Mouse (Mus musculus): Measurements from ENCODE around the gene Actn4. TPM values are rescaled to one million over a fixed set of nuclear protein-coding genes. Genes with fewer than 3 reads are reported as not detected.
A peak's percentile ranks its signal among the peaks of the same experiment; 100 is the strongest.

Actn4 gene
- 216 and 227 TPM in 2 replicates for polyA plus RNA-seq (2015; fragmentation: Nextera tagmentation; extraction: Ambion mirVana)

DNA sequence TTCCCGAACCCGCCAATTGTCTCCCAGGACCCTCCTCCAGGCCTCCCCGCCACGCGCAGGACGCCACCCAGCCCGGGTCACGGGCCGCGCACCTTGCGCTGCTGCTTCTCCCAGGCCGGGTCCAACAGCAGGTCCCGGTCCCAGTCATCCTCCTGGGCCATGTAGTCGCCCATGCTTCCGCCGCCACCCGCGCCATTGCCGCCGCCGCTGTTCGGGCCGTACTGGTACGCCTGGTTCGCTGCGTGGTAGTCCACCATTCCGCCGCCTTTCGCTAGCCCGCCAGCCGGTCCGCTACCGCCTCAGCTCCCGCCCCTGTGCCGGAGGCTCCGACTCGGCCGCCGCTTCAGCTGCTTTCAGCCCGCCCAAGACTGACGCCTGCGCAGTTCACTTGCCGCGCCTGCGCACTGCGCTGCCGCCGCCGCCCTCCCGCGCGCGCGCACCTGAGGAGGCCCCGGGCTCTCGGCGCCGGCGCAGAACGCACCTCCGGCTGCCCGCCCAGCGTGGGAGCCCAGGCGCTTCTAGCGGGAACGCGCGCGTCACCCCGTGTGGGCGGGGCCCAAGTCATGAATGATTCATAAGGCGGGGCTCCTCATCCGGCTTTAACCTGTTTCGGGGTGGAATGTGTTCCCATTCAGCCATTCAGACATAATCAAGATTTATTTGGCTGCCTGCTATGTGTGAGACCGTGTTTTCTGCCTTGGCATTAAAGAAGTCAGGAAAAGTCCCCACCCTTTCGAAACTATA is at the start of gene Actn4:
TSS of gene Actn4 (minus strand) at position 414 of the 744 bp plus-strand sequence.
- no peaks in the 10 kb centered on the region for H3K9me3 ChIP-seq (ENCODE audit: control insufficient read depth, low read length)
- TF ChIP-seq CTCF (IDR thresholded peaks at IDR 0.05; ENCODE audit: low read depth) = no peak
- TF ChIP-seq EP300 (optimal IDR thresholded peaks at IDR 0.05) = peak; percentile 49
- WGBS = under 1% methylated on average over 76 of the region's 76 CpGs

DNA sequence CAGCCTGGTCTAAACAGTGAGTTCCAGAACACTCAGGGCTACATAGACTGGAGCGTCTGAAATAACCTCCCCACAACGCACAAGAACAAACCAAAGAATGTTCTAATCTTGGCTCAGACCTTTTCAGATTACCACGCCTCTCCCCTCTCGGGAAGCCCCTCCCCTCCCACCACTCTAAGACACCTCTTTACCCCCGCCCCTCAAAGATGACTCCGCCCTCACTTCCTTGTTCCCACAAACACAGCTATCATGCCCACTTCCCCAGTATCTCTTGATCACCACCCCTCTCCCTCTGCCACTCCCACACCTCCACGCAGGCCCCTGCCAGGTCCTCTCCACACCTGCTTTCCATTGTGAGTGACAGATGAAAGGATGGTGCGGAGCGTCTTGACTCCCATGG is 46.6 kb upstream of the Actn4 start:
- TF ChIP-seq EP300 (optimal IDR thresholded peaks at IDR 0.05) (no peak), CTCF (IDR thresholded peaks at IDR 0.05; ENCODE audit: low read depth) (no peak)
- no peak overlapping the region for H3K27ac ChIP-seq (replicated peaks)
- H3K9me3 ChIP-seq (ENCODE audit: control insufficient read depth, low read length) = no peaks in the 10 kb centered on the region
- H3K4me1 ChIP-seq (replicated peaks; ENCODE audit: control insufficient read depth, insufficient read depth) = no peaks in the 10 kb centered on the region
- 61% methylated on average over 8 of the region's 9 CpGs for WGBS
- no peaks in the 10 kb centered on the region for H3K36me3 ChIP-seq (ENCODE audit: control insufficient read depth, insufficient read depth, low read length)
- H3K4me3 ChIP-seq (ENCODE audit: low read depth, low read length) = no peak overlapping the region
- H3K27me3 ChIP-seq (ENCODE audit: control insufficient read depth, insufficient read depth, low read length) = no peaks in the 10 kb centered on the region
- no peak overlapping the region for H3K9ac ChIP-seq (ENCODE audit: low read length)
- ATAC-seq (ENCODE audit: low FRiP score, low TSS enrichment) (no peak), DNase-seq (ENCODE audit: low spot score) (no peak)
- no peak overlapping the region for H3K4me2 ChIP-seq (replicated peaks; ENCODE audit: low read depth)

More for the DNA sequence above, at the start of gene Actn4:
- DNase-seq (ENCODE audit: low spot score) (peak; percentile 99), ATAC-seq (ENCODE audit: low FRiP score, low TSS enrichment) (peak; percentile 90)
- no peaks in the 10 kb centered on the region for H3K36me3 ChIP-seq (ENCODE audit: control insufficient read depth, insufficient read depth, low read length)
- peak within 1 kb of the TSS; percentile 86 for H3K4me2 ChIP-seq (replicated peaks; ENCODE audit: low read depth)
- peak within 1 kb of the TSS; percentile 100 for H3K4me3 ChIP-seq (ENCODE audit: low read depth, low read length)
- H3K4me1 ChIP-seq (replicated peaks; ENCODE audit: control insufficient read depth, insufficient read depth) = peaks cover 14% of the 10 kb centered on the region
- no peaks in the 10 kb centered on the region for H3K27me3 ChIP-seq (ENCODE audit: control insufficient read depth, insufficient read depth, low read length)
- peak within 1 kb of the TSS; percentile 98 for H3K9ac ChIP-seq (ENCODE audit: low read length)
- H3K27ac ChIP-seq (replicated peaks) = peak within 1 kb of the TSS; percentile 94

DNA sequence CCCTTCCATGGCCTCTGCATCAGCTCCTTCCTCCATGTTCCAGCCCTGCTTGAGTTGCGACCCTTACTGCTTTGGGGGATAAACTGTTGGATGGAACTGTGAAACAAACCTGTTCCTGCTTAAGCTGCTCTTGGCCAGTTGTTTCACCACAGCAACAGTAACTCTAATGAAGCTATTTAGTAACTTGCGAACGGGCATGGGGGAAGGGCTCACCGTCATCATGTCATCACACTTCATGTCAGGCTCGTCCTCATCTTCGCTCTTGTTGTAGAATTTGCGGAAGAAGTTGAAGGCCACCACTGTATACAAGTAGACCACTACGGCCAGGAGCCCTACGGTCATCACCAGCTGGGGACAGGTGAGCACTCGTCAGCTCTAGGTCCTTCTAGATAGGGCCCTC is 46.0 kb upstream of the Actn4 start:
- H3K4me1 ChIP-seq (replicated peaks; ENCODE audit: control insufficient read depth, insufficient read depth) = no peaks in the 10 kb centered on the region
- no peaks in the 10 kb centered on the region for H3K9me3 ChIP-seq (ENCODE audit: control insufficient read depth, low read length)
- H3K4me3 ChIP-seq (ENCODE audit: low read depth, low read length) = no peak overlapping the region
- H3K9ac ChIP-seq (ENCODE audit: low read length) = no peak overlapping the region
- WGBS = 95% methylated on average over 10 of the region's 10 CpGs
- H3K36me3 ChIP-seq (ENCODE audit: control insufficient read depth, insufficient read depth, low read length) = no peaks in the 10 kb centered on the region
- ATAC-seq (ENCODE audit: low FRiP score, low TSS enrichment) = no peak
- H3K27ac ChIP-seq (replicated peaks) = no peak overlapping the region
- H3K4me2 ChIP-seq (replicated peaks; ENCODE audit: low read depth) = no peak overlapping the region
- no peak for TF ChIP-seq EP300 (optimal IDR thresholded peaks at IDR 0.05)
- no peak for TF ChIP-seq CTCF (IDR thresholded peaks at IDR 0.05; ENCODE audit: low read depth)
- no peaks in the 10 kb centered on the region for H3K27me3 ChIP-seq (ENCODE audit: control insufficient read depth, insufficient read depth, low read length)
- DNase-seq (ENCODE audit: low spot score) = no peak

DNA sequence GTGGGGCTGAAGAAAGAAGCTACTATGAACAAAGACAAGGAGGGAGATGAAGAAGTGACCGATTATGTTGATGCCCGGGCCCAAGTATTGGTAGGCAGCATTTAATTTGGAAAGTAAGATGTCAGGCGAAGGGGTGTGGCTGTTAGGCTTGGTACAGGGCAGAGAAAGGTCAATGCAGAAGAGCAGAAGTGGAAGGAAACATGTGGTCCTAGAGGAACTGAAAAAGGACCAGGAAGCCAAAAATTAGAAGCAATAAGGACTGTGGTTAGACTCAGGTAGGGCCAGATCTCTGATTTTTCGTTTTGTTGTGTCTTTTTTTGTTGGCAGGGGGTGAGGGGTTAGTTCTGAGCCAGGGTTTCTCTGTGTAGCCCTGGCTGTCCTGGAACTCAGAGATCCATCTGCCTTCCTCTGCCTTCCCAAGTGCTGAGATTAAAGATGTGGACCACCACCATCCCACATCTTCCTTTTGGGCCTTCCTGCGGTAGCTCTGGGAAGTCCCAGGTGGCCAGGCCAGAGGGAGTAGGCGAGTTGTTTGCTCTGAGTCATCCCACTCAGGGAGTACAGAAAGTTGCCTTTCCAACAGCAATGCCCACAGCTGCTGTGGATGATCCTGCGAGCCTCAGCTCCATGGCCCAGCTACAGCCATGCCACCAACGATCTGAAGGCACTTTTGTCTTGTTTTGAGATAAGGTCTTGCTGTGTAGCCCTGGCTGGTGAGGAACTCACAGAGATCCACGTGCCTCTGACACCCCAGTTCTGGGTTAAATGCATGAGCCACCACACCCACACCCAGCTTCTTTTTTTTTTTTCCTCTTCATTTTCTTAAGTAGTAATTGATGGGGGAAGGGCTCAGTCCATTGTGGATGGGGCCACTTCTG is 45.3 kb upstream of the Actn4 start:
- Histone ChIP-seq H3K36me3 (ENCODE audit: control insufficient read depth, insufficient read depth, low read length) (no peaks in the 10 kb centered on the region), H3K4me1 (replicated peaks; ENCODE audit: control insufficient read depth, insufficient read depth) (no peaks in the 10 kb centered on the region), H3K9ac (ENCODE audit: low read length) (no peak overlapping the region), H3K4me2 (replicated peaks; ENCODE audit: low read depth) (no peak overlapping the region), H3K4me3 (ENCODE audit: low read depth, low read length) (no peak overlapping the region), H3K9me3 (ENCODE audit: control insufficient read depth, low read length) (no peaks in the 10 kb centered on the region), H3K27me3 (ENCODE audit: control insufficient read depth, insufficient read depth, low read length) (no peaks in the 10 kb centered on the region), H3K27ac (replicated peaks) (no peak overlapping the region)
- peak; percentile 25 for DNase-seq (ENCODE audit: low spot score)
- WGBS = 70% methylated on average over 9 of the region's 9 CpGs
- TF ChIP-seq CTCF (IDR thresholded peaks at IDR 0.05; ENCODE audit: low read depth) = no peak
- no peak for TF ChIP-seq EP300 (optimal IDR thresholded peaks at IDR 0.05)
- 0 out of 2 replicates have a peak, but pooled peaks have one; percentile 46 for ATAC-seq (ENCODE audit: low FRiP score, low TSS enrichment)

GRCm38 (mm10) chr7:29000651-29001605 is 38.8 kb upstream of the Actn4 start:
- peak overlapping the region; percentile 65 for H3K9ac ChIP-seq (ENCODE audit: low read length)
- no peaks in the 10 kb centered on the region for H3K36me3 ChIP-seq (ENCODE audit: control insufficient read depth, insufficient read depth, low read length)
- H3K4me2 ChIP-seq (replicated peaks; ENCODE audit: low read depth) = peak overlapping the region; percentile 77
- DNase-seq (ENCODE audit: low spot score) (peak; percentile 91), ATAC-seq (ENCODE audit: low FRiP score, low TSS enrichment) (peak; percentile 88)
- H3K4me3 ChIP-seq (ENCODE audit: low read depth, low read length) = peak overlapping the region; percentile 45
- TF ChIP-seq EP300 (optimal IDR thresholded peaks at IDR 0.05) (no peak), CTCF (IDR thresholded peaks at IDR 0.05; ENCODE audit: low read depth) (no peak)
- no peaks in the 10 kb centered on the region for H3K9me3 ChIP-seq (ENCODE audit: control insufficient read depth, low read length)
- peaks cover 3% of the 10 kb centered on the region; the same call in 1 of the 2 replicates for H3K4me1 ChIP-seq (replicated peaks; ENCODE audit: control insufficient read depth, insufficient read depth)
- WGBS = 5% methylated on average over 43 of the region's 43 CpGs
- no peak overlapping the region; the same call in 1 of the 2 replicates for H3K27ac ChIP-seq (replicated peaks)
- no peaks in the 10 kb centered on the region for H3K27me3 ChIP-seq (ENCODE audit: control insufficient read depth, insufficient read depth, low read length)
